ENCODE assay signal across 22 mouse cellular contexts in the genomic region with DNA sequence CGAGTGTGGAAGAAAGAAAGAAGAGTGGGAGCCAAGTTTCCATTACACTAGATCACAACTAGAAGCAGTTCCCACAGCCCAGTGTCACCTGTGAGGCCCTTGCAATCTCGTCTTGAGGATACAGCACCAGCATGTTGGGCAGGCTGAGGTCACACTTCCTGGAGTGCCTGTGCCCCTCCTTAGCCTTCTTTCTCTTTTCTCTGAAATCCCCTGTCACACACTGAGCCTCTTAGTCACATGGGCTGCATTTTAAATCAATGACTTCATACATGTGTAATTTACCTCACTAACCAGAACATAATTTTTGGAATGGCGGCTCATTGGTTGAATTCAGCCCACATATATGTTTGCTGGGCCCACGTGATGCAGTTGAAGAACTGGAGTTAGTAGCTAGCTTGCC. TPM values are rescaled to one million over a fixed set of nuclear protein-coding genes. Genes with fewer than 3 reads are reported as not detected.
DNase-seq lines count a peak whose midpoint lies in the region; ATAC-seq and TF ChIP-seq lines count a peak whose summit lies in the region.
"Had no signal": no experiment of that assay in that cellular context is flagged by ENCODE, and none has a peak within 500 bp of the region (broad histone marks: within the 10 kb centered on the region; RNA-seq: fewer than 3 reads in every experiment).

No protein-coding gene starts in this region.

- TF ChIP-seq CTCF in C2C12 (IDR thresholded peaks at IDR 0.05; ENCODE audit: control insufficient read depth, insufficient read depth, insufficient read length) = no peak

- no peak overlapping the region for H3K9ac ChIP-seq in kidney, embryonic 15.5 days
- H3K9ac ChIP-seq: embryonic facial prominence, embryonic 13.5 days; hindbrain, embryonic 13.5 days; limb, embryonic 12.5 days; liver, embryonic 15.5 days; neural tube, embryonic 12.5 days had no signal

- H3K4me3 ChIP-seq in kidney, embryonic 15.5 days (replicated peaks) = no peak overlapping the region
- no peak overlapping the region for H3K4me3 ChIP-seq in C2C12 (ENCODE audit: insufficient read depth, poor library complexity, severe bottlenecking)
- H3K4me3 ChIP-seq: embryonic facial prominence, embryonic 13.5 days; hindbrain, embryonic 13.5 days; limb, embryonic 12.5 days; liver, embryonic 15.5 days; megakaryocyte, embryonic 14.5 days; neural tube, embryonic 12.5 days had no signal

- H3K79me2 ChIP-seq in C2C12 (ENCODE audit: control insufficient read depth, insufficient read depth) = no peaks in the 10 kb centered on the region

- H3K79me3 ChIP-seq in C2C12 (ENCODE audit: low read depth) = no peaks in the 10 kb centered on the region

- peak overlapping the region; percentile 38; the same call in 1 of the 2 replicates for H3K27ac ChIP-seq in kidney, embryonic 15.5 days
- H3K27ac ChIP-seq: embryonic facial prominence, embryonic 13.5 days; hindbrain, embryonic 13.5 days; limb, embryonic 12.5 days; liver, embryonic 15.5 days; neural tube, embryonic 12.5 days had no signal

- no peak overlapping the region for H3ac ChIP-seq in C2C12 (ENCODE audit: control insufficient read depth, insufficient read length, low read depth)

- no peak for ATAC-seq in kidney, embryonic 15.5 days (replicated peaks; ENCODE audit: low FRiP score)
- ATAC-seq in activated CD4-positive, CD25-positive, alpha-beta regulatory T cell, adult 4 months = peak; percentile 93
- peak; percentile 60; the same call in 1 of the 2 replicates for ATAC-seq in neutrophil, adult 5-6 weeks (ENCODE audit: extremely low read depth, insufficient number of reproducible peaks, low FRiP score, poor library complexity, severe bottlenecking)

- H3K4me1 ChIP-seq in kidney, embryonic 15.5 days = peaks cover 21% of the 10 kb centered on the region
- H3K4me1 ChIP-seq: hindbrain, embryonic 13.5 days; liver, embryonic 15.5 days; neural tube, embryonic 12.5 days had no signal

- no peaks in the 10 kb centered on the region for H3K9me3 ChIP-seq in kidney, embryonic 15.5 days (replicated peaks)
- H3K9me3 ChIP-seq: embryonic facial prominence, embryonic 13.5 days; hindbrain, embryonic 13.5 days; limb, embryonic 12.5 days; liver, embryonic 15.5 days; megakaryocyte, embryonic 14.5 days; neural tube, embryonic 12.5 days had no signal

- DNase-seq in kidney, postnatal 4 days = no peak
- no peak for DNase-seq in cerebellum, adult 11 months
- DNase-seq in right cerebral cortex, postnatal 36 days (ENCODE audit: low spot score in 2 of 2) = no peak
- DNase-seq: adrenal gland, postnatal 25 days; cerebellum, adult 2 months; gastrocnemius, postnatal 14 days; heart, postnatal 10 days; kidney, adult 11 months; kidney, postnatal 10 days; layer of hippocampus, adult 9-11 months; lung, postnatal 10 days; right cerebral cortex, postnatal 14 days had no signal

- H3K27me3 ChIP-seq in kidney, embryonic 15.5 days = no peaks in the 10 kb centered on the region
- no peaks in the 10 kb centered on the region for H3K27me3 ChIP-seq in C2C12 (ENCODE audit: control insufficient read depth, insufficient read depth, insufficient read length)
- H3K27me3 ChIP-seq: embryonic facial prominence, embryonic 13.5 days; hindbrain, embryonic 13.5 days; limb, embryonic 12.5 days; liver, embryonic 15.5 days; megakaryocyte, embryonic 14.5 days; neural tube, embryonic 12.5 days had no signal

- no peaks in the 10 kb centered on the region for H3K36me3 ChIP-seq in kidney, embryonic 15.5 days
- H3K36me3 ChIP-seq in C2C12 (ENCODE audit: control insufficient read depth, insufficient read depth) = no peaks in the 10 kb centered on the region
- H3K36me3 ChIP-seq: embryonic facial prominence, embryonic 13.5 days; hindbrain, embryonic 13.5 days; limb, embryonic 12.5 days; liver, embryonic 15.5 days; neural tube, embryonic 12.5 days had no signal

- H3K4me2 ChIP-seq in kidney, embryonic 15.5 days = no peak overlapping the region
- H3K4me2 ChIP-seq: embryonic facial prominence, embryonic 13.5 days; hindbrain, embryonic 13.5 days; limb, embryonic 12.5 days; liver, embryonic 15.5 days; neural tube, embryonic 12.5 days had no signal

- WGBS in kidney, embryonic 15.5 days = 78% methylated on average over 4 of the region's 4 CpGs

TF ChIP-seq in C2C12, 6 proteins besides CTCF, POLR2A, EP300 and RAD21:
- TF ChIP-seq USF1 (IDR thresholded peaks at IDR 0.05; ENCODE audit: low read depth) (peak; percentile 8), MYOD1 (IDR thresholded peaks at IDR 0.05; ENCODE audit: control insufficient read depth, insufficient read length, low read depth) (no peak)

RNA-seq across cellular contexts. Expression of a gene that starts 50.0 kb away (rescaled TPM):
- 24.2 and 24.8 TPM in 2 replicates for polyA plus RNA-seq in kidney, embryonic 15.5 days (2015; fragmentation: Nextera tagmentation; extraction: Ambion mirVana)
- polyA plus RNA-seq in C2C12 (2012; fragmentation: generic; extraction: Trizol) = 18.8 TPM
- polyA plus RNA-seq in activated CD4-positive, CD25-positive, alpha-beta regulatory T cell, adult 4 months (2017; shearing (Covaris generic)) = 10 to 100 TPM; 14.0 to 14.3 TPM
- 192 and 206 TPM in 2 replicates for total RNA-seq in neutrophil, adult 5-6 weeks (2017)
